Mouse (Mus musculus) neural tube, embryonic 10.5 days (tissue): ENCODE results near the gene Wbp1.
A peak's percentile ranks its signal among the peaks of the same experiment; 100 is the strongest.

ENCODE experiments used
- DNase-seq: peaks from one replicate; pipeline ENCODE4 v3.0.0-alpha.2; 2017; ENCODE audit warnings: low spot score; ENCODE audit errors: extremely low spot score

Wbp1 gene

GRCm38 (mm10) chr6:83116373-83117164, 4.8 kb downstream of the Wbp1 start:
- DNase-seq = no peak

DNA sequence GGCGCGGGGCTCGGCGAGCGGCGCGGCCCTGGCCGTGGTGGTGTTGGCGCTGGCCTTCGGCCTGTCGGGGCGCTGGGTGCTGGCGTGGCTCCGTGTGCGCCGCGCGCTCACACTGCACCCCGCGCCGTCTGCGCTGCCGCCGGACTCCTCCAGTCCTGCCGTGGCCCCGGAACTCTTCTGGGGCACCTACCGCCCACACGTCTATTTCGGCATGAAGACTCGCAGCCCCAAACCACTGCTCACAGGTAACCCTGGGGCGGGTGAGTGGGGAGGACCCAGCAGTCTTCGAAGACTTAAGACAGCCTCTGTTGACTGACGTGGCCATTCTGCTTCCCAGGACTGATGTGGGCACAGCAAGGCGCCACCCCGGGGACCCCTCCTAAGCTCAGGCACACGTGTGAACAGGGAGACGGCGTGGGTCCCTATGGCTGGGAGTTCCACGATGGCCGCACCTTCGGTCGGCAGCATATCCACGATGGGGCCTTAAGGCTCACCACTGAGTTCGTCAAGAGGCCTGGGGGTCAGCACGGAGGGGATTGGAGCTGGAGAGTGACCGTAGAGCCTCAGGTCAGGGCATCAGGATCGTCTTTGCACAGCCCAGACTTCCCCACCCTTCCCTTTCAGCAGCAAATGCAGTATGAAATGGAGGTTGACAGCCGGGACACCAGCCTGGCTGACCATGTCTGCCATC, 5.5 kb downstream of the Wbp1 start:
- peak; percentile 47 for DNase-seq

GRCm38 (mm10) chr6:83115011-83115671, 6.2 kb downstream of the Wbp1 start, which contains the start of gene Mogs:
TSS of gene Mogs (plus strand) at chr6:83115496.
- peak; percentile 96 for DNase-seq

- DNase-seq = no peak
Measured at GRCm38 (mm10) chr6:83111510-83112136, 9.7 kb downstream of the Wbp1 start.

GRCm38 (mm10) chr6:83108762-83109668, 12.3 kb downstream of the Wbp1 start, which contains the start of gene Mrpl53:
TSS of gene Mrpl53 (plus strand) at chr6:83109040.
- DNase-seq = peak; percentile 86

DNA sequence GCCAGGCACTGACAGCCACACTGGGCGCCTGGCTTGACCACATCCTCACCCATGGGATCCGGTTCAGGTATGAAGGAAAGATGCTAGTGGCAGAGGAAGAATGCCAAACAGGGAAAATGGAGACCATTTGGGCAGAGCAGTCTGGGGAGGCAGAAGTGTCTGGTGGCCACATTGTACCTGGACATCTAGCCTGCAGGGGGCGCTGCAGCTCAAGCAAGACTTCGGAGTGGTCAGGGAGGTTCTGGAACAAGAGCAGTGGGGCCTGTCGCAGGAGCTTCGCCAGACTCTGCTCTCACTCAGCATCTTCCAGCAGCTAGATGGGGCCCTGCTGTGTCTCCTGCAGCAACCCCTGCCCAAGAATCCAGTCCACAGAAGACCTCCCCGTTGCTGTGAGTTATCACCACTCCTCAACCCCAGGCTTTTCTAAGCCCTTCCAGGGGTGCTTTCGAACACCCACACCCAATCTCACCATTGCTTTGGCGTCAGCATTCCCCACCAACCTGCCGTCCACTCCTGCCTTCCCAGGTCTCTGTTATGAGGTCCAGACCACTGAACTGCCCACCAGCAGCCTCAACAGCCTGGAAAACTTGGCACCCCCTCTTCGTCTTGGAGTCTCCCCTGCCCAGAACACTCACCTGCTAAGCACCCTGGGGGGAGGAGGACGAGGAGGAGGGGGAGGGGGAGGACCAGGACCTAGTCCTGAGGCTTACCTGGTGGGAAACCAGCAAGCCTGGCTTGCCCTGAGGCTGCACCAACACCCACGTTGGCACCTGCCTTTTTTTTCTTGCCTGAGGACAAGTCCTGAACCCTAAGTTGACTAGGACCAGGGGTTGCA, 13.6 kb downstream of the Wbp1 start:
- DNase-seq = peak; percentile 85

GRCm38 (mm10) chr6:83104158-83104557, 17.2 kb downstream of the Wbp1 start:
- no peak for DNase-seq

DNA sequence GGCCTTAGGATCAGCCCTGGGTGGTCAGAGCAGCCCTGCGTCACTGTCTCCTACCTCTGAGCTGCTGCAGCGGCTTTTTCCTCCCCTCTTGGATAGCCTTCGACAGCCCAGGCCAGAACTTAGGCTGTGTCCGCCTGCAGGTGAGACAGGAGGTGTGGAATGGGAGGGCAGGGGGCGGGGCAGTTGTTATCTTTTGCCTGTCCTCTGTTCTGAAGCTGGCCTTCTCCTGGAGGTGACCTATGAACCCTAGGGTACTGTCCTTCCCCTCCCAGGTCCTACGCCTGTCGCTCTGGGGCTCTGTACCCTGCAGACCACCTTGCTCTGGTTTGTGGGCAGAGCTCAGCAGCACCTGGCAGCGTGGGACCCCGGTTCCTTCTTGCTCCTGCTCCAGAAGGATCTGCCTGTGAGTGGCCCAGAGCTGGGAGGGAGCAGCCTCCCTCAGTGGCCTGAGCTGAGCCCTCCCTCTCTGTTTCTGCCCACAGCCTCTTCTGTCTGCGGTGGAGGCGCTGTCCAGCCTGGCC, 18.2 kb downstream of the Wbp1 start:
- no peak for DNase-seq

DNA sequence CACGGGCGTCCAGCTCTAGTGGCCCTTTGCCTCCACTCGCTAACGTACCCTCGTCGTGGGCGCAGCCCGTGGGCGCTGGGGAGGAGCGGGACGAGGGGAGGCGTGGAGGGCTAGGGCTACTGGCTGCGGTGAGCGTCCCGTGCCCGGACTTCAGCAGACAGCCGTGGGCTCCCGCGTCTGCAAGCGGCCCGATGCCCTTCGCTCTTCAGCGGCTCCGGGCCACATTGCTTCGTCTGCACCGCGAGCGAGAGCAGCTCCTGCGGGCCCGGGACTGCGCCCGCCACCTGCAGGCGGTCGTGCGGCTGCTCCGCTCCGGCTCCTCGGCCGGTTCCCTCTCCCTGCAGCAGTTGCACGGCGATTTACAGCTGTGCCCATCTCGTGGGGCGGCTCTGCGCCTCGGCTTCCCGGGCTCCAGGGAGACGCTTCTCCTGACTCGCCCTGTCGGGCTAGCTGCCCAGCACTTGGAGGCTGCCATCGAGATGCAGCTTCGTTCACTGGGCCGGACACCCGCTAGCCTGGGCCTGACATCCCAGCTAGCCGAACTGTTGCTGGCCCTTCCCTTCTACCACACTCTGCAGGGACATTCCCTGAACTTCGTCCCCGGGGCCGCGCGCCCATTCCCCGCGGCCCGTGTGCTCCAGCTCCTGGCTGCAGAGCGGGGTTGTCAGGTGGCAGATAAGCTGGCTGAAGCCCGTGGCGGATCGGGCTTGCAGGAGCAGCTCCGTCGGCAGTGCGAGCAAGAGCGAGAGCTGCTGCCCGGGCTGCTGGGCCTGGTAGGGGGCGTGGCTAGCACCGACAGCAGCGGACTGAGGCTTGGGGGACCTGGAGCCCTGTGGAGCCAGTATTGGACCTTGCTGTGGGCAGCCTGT, 19.4 kb downstream of the Wbp1 start:
- peak; percentile 76 for DNase-seq

DNA sequence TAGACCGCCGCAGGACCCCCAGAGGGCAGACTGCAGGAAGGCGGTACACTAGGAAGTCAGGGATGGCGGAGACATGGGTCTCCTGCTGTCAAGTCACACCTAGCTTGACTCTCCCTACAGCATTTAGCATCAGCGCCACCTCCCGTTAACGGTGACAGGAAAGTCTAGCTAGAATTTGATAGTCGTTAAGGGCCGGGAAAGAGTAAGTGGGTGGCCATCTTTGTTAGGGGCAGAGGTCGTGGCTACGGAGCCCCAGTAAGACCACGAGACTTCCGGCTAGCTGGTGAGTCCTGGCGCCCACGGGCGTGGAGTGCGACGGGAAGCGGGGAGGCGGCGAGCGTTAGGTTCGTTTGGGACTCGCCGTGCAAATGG, 20.1 kb downstream of the Wbp1 start, which contains the start of the genes Ccdc142 and Gm42688:
Gene Ccdc142 (plus strand): TSS at position 286 of the 372 bp plus-strand sequence.
Gene Gm42688 (plus strand): TSS at position 302 of the 372 bp plus-strand sequence.
- DNase-seq = no peak

GRCm38 (mm10) chr6:83098411-83098810, 22.9 kb downstream of the Wbp1 start:
- no peak for DNase-seq

GRCm38 (mm10) chr6:83095968-83096367, 25.4 kb downstream of the Wbp1 start:
- no peak for DNase-seq

DNA sequence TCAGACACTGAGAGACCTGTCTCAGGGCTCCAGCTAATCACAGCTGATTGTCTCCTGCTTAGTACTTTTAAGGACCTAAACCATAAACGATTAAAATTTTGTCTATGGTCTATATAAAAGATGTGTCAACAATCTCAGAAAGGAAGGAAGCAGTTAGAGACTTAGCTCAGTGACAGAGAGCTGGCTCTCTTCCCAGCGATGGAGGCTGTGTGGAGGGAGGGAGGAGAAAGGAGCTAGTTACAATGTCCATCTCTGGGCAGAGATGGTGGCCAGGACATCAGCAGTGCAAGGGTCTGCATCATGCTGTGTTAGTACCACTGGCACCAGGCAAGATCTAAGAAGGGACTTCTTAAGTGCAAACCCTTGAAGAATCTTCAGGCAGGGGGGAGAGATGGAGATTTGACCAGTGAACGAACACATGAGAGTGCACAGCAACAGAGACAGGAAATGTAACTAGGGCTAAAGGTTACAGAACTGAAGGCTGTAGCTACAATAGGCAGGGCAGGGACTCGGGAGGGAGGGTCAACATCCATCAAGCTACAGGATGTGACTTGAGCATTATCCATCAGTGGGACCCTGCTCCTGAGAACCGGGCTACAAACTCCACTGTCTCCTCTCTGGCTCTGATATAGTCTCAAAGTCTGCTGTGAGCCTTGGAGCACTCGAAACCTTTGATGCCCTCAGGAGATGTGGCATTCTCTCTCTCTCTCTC, 28.8 kb downstream of the Wbp1 start:
- no peak for DNase-seq

DNA sequence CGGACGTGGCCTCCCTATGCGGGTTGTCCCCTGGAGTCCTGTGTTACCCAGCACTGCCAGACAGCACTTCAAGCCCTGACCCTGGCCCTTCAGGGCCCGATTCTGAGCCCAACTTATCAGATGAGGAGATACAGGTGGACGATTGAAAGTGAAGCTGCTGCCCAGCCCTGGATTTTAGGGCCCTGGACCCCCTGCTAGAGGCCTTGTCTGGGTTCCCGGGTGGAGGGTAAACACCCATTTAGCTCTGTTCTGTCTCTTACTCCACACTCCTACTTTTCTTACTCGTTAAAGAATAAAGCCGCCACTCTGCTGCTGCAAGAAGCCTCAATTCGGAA, 33.5 kb downstream of the Wbp1 start:
- DNase-seq = no peak

- peak; percentile 63 for DNase-seq
Measured at GRCm38 (mm10) chr6:83087205-83087925, 34.0 kb downstream of the Wbp1 start.

- DNase-seq = peak; percentile 49
Measured at GRCm38 (mm10) chr6:83086121-83087035, 35.0 kb downstream of the Wbp1 start, which contains the start of gene Lbx2. TSS of gene Lbx2 (plus strand) at chr6:83086367.
